Mouse (Mus musculus): Measurements from ENCODE around the gene Nipbl.

- TF ChIP-seq CTCF (IDR thresholded peaks at IDR 0.05; ENCODE audit: low read depth, low read length) (no peak), POLR2A (IDR thresholded peaks at IDR 0.05; ENCODE audit: borderline replicate concordance, low read depth, low read length) (no peak)
Observed at GRCm38 (mm10) chr15:8268231-8268630, 176.0 kb downstream of the Nipbl start.
